Mouse (Mus musculus) hindbrain, embryonic 13.5 days (tissue): ENCODE results near the gene Nenf. TPM values are rescaled to one million over a fixed set of nuclear protein-coding genes. Genes with fewer than 3 reads are reported as not detected.

Experiments used
- ATAC-seq: fragments of 200-750 bp; cut with Nextera tagmentation; 2 replicates; pipeline ENCODE4 v1.8.0; 2017; ENCODE audit warnings: moderate TSS enrichment; ENCODE audit not compliant: low FRiP score
- H3K27ac ChIP-seq: fragments of 300-500 bp; sonication (generic); 2 replicates; pipeline ENCODE4 v1.5.1; 2015; ENCODE audit warnings: inconsistent platforms, mild to moderate bottlenecking, moderate library complexity
- H3K27me3 ChIP-seq: fragments of 300-500 bp; sonication (generic); 2 replicates; pipeline ENCODE4 v1.6.1; 2015; ENCODE audit warnings: mild to moderate bottlenecking, inconsistent platforms
- H3K36me3 ChIP-seq: fragments of 300-500 bp; sonication (generic); 2 replicates; pipeline ENCODE4 v1.6.1; 2015; ENCODE audit warnings: mild to moderate bottlenecking, inconsistent platforms
- H3K4me1 ChIP-seq: fragments of 300-500 bp; sonication (generic); replicated peaks from 2 replicates; pipeline ENCODE4 v1.6.1; 2015; ENCODE audit warnings: inconsistent platforms
- H3K4me2 ChIP-seq: fragments of 300-500 bp; sonication (generic); 2 replicates; pipeline ENCODE4 v1.6.1; 2015; ENCODE audit warnings: inconsistent platforms, mild to moderate bottlenecking, moderate library complexity
- H3K4me3 ChIP-seq: fragments of 300-500 bp; sonication (generic); 2 replicates; pipeline ENCODE4 v1.5.1; 2015; ENCODE audit warnings: mild to moderate bottlenecking, inconsistent platforms
- H3K9ac ChIP-seq: fragments of 300-500 bp; sonication (generic); 2 replicates; pipeline ENCODE4 v1.6.1; 2015; ENCODE audit warnings: mild to moderate bottlenecking, inconsistent platforms
- H3K9me3 ChIP-seq: fragments of 300-500 bp; sonication (generic); 2 replicates; pipeline ENCODE4 v1.6.1; 2016; ENCODE audit warnings: inconsistent platforms
- WGBS: fragments of 180-500 bp; shearing (Covaris S2); methylation state at CpG from one replicate; pipeline ENCODE4 v1.1.7; 2015; 5-methylcytosine and 5-hydroxymethylcytosine counted together
- polyA plus RNA-seq: library from polyadenylated mRNA; unstranded; fragments of >200 nt; fragmentation: Nextera tagmentation; extraction: Ambion mirVana; gene quantifications from 2 replicates; pipeline ENCODE4 v1.2.1, GENCODE M21; 2015

The Nenf gene
- polyA plus RNA-seq, 1 experiment from 2014 or later, result 109 TPM

- Histone ChIP-seq H3K4me3 (no peak overlapping the region), H3K27ac (no peak overlapping the region)
Measured at GRCm38 (mm10) chr1:191339876-191340275, 21.9 kb upstream of the Nenf start.

GRCm38 (mm10) chr1:191334500-191334899 lies 16.5 kb upstream of the Nenf start:
- Histone ChIP-seq H3K27me3 (no peaks in the 10 kb centered on the region), H3K27ac (no peak overlapping the region), H3K36me3 (peaks cover 77% of the 10 kb centered on the region), H3K4me3 (no peak overlapping the region), H3K9me3 (no peaks in the 10 kb centered on the region), H3K4me1 (0 out of 2 replicates have a peak, but pooled peaks cover 8% of the 10 kb centered on the region), H3K4me2 (no peak overlapping the region), H3K9ac (no peak overlapping the region)
- no peak for ATAC-seq
- WGBS, result 85% methylated on average over 5 of the region's 5 CpGs

More at GRCm38 (mm10) chr1:191339876-191340275, 21.9 kb upstream of the Nenf start:
- Histone ChIP-seq H3K27me3 (no peaks in the 10 kb centered on the region), H3K4me2 (no peak overlapping the region), H3K9me3 (no peaks in the 10 kb centered on the region), H3K9ac (no peak overlapping the region), H3K4me1 (no peaks in the 10 kb centered on the region), H3K36me3 (peaks cover 85% of the 10 kb centered on the region)
- 86% methylated on average over 2 of the region's 2 CpGs for WGBS
- no peak for ATAC-seq

- no peak overlapping the region for H3K9ac ChIP-seq
- no peaks in the 10 kb centered on the region for H3K9me3 ChIP-seq
- no peak for ATAC-seq
- H3K4me2 ChIP-seq, result no peak overlapping the region
- WGBS, result 83% methylated on average over 4 of the region's 4 CpGs
- no peak overlapping the region for H3K27ac ChIP-seq
- no peak overlapping the region for H3K4me3 ChIP-seq
- H3K36me3 ChIP-seq, result peaks cover 47% of the 10 kb centered on the region
- no peaks in the 10 kb centered on the region for H3K27me3 ChIP-seq
- H3K4me1 ChIP-seq, result peaks cover 36% of the 10 kb centered on the region
Measured at GRCm38 (mm10) chr1:191330356-191330755, 12.4 kb upstream of the Nenf start.

DNA sequence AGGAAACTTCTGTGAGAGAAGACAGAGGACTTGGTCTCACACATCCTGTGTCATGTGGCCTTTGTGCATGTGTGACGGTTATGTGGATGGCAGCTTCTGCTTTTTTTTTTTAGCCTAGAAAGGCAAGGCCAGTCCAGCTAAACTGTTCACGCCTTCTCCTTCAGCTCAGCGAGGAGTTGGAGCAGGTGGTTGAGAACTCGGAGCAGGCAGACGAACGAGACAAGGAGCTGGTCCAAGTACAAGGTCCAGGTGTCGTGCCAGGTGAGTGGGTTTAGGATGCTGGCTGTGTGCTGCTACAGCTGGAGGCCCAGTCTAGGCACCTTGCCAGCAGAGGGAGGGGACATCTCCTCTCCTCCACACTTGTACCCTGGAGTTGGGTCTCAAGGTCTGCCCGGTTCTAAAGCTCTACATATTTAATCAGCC lies 10.0 kb upstream of the Nenf start:
- no peaks in the 10 kb centered on the region for H3K9me3 ChIP-seq
- H3K27me3 ChIP-seq, result no peaks in the 10 kb centered on the region
- H3K4me1 ChIP-seq, result peaks cover 36% of the 10 kb centered on the region
- peaks cover 29% of the 10 kb centered on the region for H3K36me3 ChIP-seq
- no peak for ATAC-seq
- peak overlapping the region; percentile 88 for H3K4me2 ChIP-seq
- peak overlapping the region; percentile 92 for H3K9ac ChIP-seq
- H3K4me3 ChIP-seq, result 0 out of 2 replicates have a peak overlapping the region, but pooled peaks have one; percentile 82
- 81% methylated on average over 8 of the region's 8 CpGs for WGBS
- H3K27ac ChIP-seq, result no peak overlapping the region

DNA sequence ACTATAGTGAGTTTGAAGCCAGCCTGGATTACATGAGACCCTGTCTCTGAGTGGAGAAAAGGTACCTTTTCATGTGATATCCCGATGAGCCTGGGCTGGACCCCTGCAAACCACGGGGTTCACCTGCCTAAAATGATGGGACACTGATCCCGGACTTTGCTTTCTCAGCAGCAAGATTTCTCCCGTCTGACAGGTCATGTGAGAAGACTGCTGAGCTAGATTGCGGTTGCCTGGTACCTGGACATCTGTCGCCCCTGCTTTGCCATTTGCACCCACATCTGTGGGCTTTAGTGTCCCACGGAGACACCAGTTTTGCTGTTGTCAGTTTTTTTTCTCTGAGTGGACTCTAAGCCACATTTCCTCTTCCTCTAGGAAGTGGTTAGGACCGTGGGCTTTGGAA lies 9.3 kb upstream of the Nenf start:
- 81% methylated on average over 8 of the region's 8 CpGs for WGBS

GRCm38 (mm10) chr1:191326233-191326882 lies 8.4 kb upstream of the Nenf start:
- H3K4me1 ChIP-seq, result peaks cover 36% of the 10 kb centered on the region
- H3K9ac ChIP-seq, result peak overlapping the region; percentile 92
- H3K9me3 ChIP-seq, result no peaks in the 10 kb centered on the region
- no peaks in the 10 kb centered on the region for H3K27me3 ChIP-seq
- 2% methylated on average over 35 of the region's 35 CpGs for WGBS
- H3K27ac ChIP-seq, result peak overlapping the region; percentile 90
- ATAC-seq, result peak; percentile 82
- H3K4me3 ChIP-seq, result peak overlapping the region; percentile 82
- peak overlapping the region; percentile 88 for H3K4me2 ChIP-seq
- peaks cover 12% of the 10 kb centered on the region for H3K36me3 ChIP-seq

More for the DNA sequence above, 9.3 kb upstream of the Nenf start:
- Histone ChIP-seq H3K4me1 (peaks cover 36% of the 10 kb centered on the region), H3K27ac (no peak overlapping the region), H3K4me3 (peak overlapping the region; percentile 82), H3K36me3 (peaks cover 21% of the 10 kb centered on the region), H3K4me2 (peak overlapping the region; percentile 88), H3K9ac (peak overlapping the region; percentile 92), H3K9me3 (no peaks in the 10 kb centered on the region), H3K27me3 (no peaks in the 10 kb centered on the region)
- no peak for ATAC-seq

GRCm38 (mm10) chr1:191325726-191326232 lies 7.8 kb upstream of the Nenf start, which contains the start of gene Tmem206:
Gene Tmem206 (plus strand): TSS chr1:191325912.
- peak; percentile 95 for ATAC-seq
- under 1% methylated on average over 42 of the region's 42 CpGs for WGBS

GRCm38 (mm10) chr1:191324733-191325590 lies 7.0 kb upstream of the Nenf start:
- peak; percentile 8; the same call in 1 of the 2 replicates for ATAC-seq
- H3K36me3 ChIP-seq, result peaks cover 7% of the 10 kb centered on the region; the same call in 1 of the 2 replicates
- H3K27me3 ChIP-seq, result no peaks in the 10 kb centered on the region
- H3K27ac ChIP-seq, result peak overlapping the region; percentile 90
- peak overlapping the region; percentile 88 for H3K4me2 ChIP-seq
- no peaks in the 10 kb centered on the region for H3K9me3 ChIP-seq
- peaks cover 31% of the 10 kb centered on the region for H3K4me1 ChIP-seq
- H3K4me3 ChIP-seq, result no peak overlapping the region; the same call in 1 of the 2 replicates
- WGBS, result 84% methylated on average over 7 of the region's 7 CpGs
- no peak overlapping the region for H3K9ac ChIP-seq

More at GRCm38 (mm10) chr1:191325726-191326232, 7.8 kb upstream of the Nenf start, which contains the start of gene Tmem206:
- H3K36me3 ChIP-seq, result peaks cover 7% of the 10 kb centered on the region; the same call in 1 of the 2 replicates
- peak within 1 kb of the TSS; percentile 90 for H3K27ac ChIP-seq
- no peaks in the 10 kb centered on the region for H3K9me3 ChIP-seq
- H3K4me1 ChIP-seq, result peaks cover 36% of the 10 kb centered on the region
- H3K9ac ChIP-seq, result peak within 1 kb of the TSS; percentile 92
- H3K4me3 ChIP-seq, result peak within 1 kb of the TSS; percentile 82
- H3K27me3 ChIP-seq, result no peaks in the 10 kb centered on the region
- peak within 1 kb of the TSS; percentile 88 for H3K4me2 ChIP-seq

- no peak overlapping the region for H3K4me2 ChIP-seq
- H3K4me3 ChIP-seq, result no peak overlapping the region
- no peaks in the 10 kb centered on the region for H3K27me3 ChIP-seq
- peaks cover 21% of the 10 kb centered on the region for H3K4me1 ChIP-seq
- no peaks in the 10 kb centered on the region for H3K36me3 ChIP-seq
- WGBS, result 90% methylated on average over 3 of the region's 3 CpGs
- H3K9ac ChIP-seq, result no peak overlapping the region
- H3K27ac ChIP-seq, result no peak overlapping the region
- no peak for ATAC-seq
- H3K9me3 ChIP-seq, result no peaks in the 10 kb centered on the region
Measured at GRCm38 (mm10) chr1:191323381-191323780, 5.4 kb upstream of the Nenf start.

GRCm38 (mm10) chr1:191318686-191319085 lies 692 bp upstream of the Nenf start:
- Histone ChIP-seq H3K4me2 (no peak overlapping the region), H3K27ac (no peak overlapping the region), H3K4me1 (peaks cover 8% of the 10 kb centered on the region; the same call in 1 of the 2 replicates), H3K9me3 (no peaks in the 10 kb centered on the region), H3K9ac (no peak overlapping the region), H3K27me3 (no peaks in the 10 kb centered on the region), H3K4me3 (no peak overlapping the region), H3K36me3 (no peaks in the 10 kb centered on the region)
- 73% methylated on average over 5 of the region's 5 CpGs for WGBS
- ATAC-seq, result no peak

DNA sequence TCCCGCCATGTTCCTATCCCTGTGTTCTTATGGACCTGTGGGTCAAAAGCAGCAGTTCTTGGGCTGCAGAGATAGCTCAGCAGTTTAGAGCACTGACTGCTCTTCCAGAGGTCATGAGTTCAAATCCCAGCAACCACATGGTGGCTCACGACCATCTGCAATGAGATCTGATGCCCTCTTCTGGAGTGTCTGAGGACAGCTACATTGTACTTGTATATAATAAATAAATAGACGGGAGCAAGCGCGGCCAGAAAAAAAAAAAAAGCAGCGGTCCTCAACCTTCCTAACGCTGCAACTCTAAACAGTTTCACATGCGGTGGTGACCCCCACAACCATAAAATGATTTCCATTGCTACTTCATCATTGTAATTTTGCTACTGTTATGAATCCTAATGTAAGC lies 1.2 kb downstream of the Nenf start:
- no peaks in the 10 kb centered on the region for H3K9me3 ChIP-seq
- peaks cover 16% of the 10 kb centered on the region for H3K4me1 ChIP-seq
- peak overlapping the region; percentile 75 for H3K4me2 ChIP-seq
- no peaks in the 10 kb centered on the region for H3K36me3 ChIP-seq
- H3K27ac ChIP-seq, result no peak overlapping the region
- H3K4me3 ChIP-seq, result peak overlapping the region; percentile 70; the same call in 1 of the 2 replicates
- peak overlapping the region; percentile 91 for H3K9ac ChIP-seq
- H3K27me3 ChIP-seq, result no peaks in the 10 kb centered on the region
- ATAC-seq, result no peak
- 81% methylated on average over 8 of the region's 8 CpGs for WGBS

DNA sequence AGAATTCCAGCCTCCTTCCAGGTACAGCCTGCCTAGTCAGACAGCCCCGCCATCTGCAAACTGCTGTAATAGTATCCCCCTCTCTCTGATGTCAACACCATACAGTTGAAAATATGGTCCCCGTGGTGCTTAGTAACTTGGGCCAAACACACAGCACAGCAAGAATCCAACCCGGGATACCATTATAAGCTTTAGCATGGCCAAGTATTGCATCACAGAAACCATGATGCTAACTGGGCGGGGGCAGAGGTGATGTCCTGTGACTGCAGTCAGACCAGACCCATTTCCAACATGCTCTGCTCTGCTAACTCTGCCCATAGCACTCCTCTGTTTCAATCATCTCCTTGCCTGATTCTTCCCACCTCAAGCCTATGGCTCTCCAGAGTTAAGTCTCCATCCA lies 4.1 kb downstream of the Nenf start:
- H3K27me3 ChIP-seq, result no peaks in the 10 kb centered on the region
- H3K27ac ChIP-seq, result no peak overlapping the region
- 0 out of 2 replicates have a peak, but pooled peaks cover 3% of the 10 kb centered on the region for H3K36me3 ChIP-seq
- no peak overlapping the region for H3K4me2 ChIP-seq
- H3K4me1 ChIP-seq, result peaks cover 16% of the 10 kb centered on the region
- WGBS, result 77% methylated on average over 4 of the region's 4 CpGs
- ATAC-seq, result no peak
- H3K9ac ChIP-seq, result no peak overlapping the region
- no peak overlapping the region for H3K4me3 ChIP-seq
- H3K9me3 ChIP-seq, result no peaks in the 10 kb centered on the region
